Mouse (Mus musculus) ES-Bruce4 (cell line): ENCODE data around the gene Ubxn1.

Experiments used
- CTCF ChIP-seq: IDR thresholded peaks from one replicate; pipeline ENCODE4 v1.8.1; 2011; ENCODE audit warnings: low read depth, low read length
- EP300 ChIP-seq: IDR thresholded peaks from 2 replicates; pipeline ENCODE4 v1.6.1; 2011; ENCODE audit warnings: low read depth, low read length; ENCODE audit not compliant: insufficient read depth
- POLR2A ChIP-seq: IDR thresholded peaks from one replicate; pipeline ENCODE4 v1.8.1; 2011; ENCODE audit warnings: low read length; ENCODE audit not compliant: insufficient read depth

DNA sequence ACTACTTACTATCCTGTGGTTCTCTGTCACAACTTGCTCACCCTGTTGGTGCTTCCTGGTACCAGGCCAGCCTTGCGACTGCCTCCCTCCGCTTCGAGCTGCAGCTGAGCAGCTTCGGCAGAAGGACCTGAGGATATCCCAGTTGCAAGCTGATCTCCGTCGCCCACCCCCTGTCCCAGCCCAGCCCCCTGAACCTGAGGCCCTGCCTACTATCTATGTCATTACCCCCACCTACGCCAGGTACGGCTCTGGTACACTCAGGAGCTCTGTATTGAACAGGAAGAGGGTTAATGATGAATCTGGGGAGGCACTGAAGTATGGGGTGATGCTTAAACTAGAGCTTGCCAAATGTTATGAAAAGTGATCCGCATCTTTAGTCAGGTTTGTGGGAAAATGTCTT lies 50.4 kb downstream of the Ubxn1 start:
- TF ChIP-seq CTCF (no peak), POLR2A (no peak), EP300 (no peak)
